Mouse (Mus musculus) heart, adult 2 months (tissue): Measurements from ENCODE around the gene Tnfaip2.

Source experiments
- CTCF ChIP-seq: fragments of 200-600 bp; IDR thresholded peaks from 2 replicates; pipeline ENCODE4 v1.8.1; 2022; ENCODE audit warnings: antibody characterized with exemption, mild to moderate bottlenecking, moderate library complexity
- EP300 ChIP-seq: fragments of 200-500 bp; IDR thresholded peaks from 2 replicates; pipeline ENCODE4 v1.6.1; 2011; ENCODE audit warnings: low read depth, low read length, control low read depth; ENCODE audit not compliant: insufficient read depth

DNA sequence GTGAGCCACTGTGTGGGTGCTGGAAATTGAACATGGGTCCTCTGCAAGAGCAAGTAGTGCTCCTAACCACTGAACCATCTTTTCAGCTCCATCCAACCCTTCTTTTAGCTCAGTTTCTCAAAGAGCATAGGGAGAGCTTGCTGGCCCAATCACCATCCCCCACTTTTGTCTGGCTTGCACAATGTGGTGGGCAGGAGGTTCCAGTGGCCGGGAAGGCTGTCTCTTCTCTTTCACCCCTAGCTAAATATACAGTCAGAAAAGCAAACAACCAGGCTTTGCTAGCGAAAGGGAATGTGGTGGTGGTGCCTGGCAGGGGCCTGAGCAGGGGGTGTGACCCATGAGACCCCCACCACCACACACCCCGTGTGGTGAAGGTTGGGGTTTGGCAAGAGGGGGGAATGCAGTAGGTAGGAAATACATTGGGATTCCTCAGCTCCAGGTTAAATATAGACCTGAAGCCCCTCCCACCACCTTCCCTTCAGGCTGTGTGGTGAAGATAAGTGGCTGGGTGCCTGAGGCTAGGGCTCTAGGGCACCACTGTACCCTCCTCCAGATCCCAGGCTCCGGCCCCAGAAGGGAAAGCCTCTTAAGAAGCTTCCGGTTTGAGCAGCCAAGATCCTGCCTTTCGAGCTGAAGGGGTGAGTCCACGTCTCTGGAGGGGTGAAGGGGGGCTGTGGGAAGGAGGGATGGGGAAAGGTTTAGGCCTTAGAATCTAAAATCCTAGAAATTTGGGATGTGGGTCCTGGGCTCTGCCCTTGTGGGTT, 21.1 kb upstream of the Tnfaip2 start:
- TF ChIP-seq EP300: no peak
- no peak for TF ChIP-seq CTCF
